Mouse (Mus musculus): Measurements from ENCODE around the gene Fam78a. TPM values are rescaled to one million over a fixed set of nuclear protein-coding genes. Genes with fewer than 3 reads are reported as not detected.

Gene Fam78a
- total and polyA plus RNA-seq, 2 experiments from 2014 or later, result 0.39 to 1.3 TPM

DNA sequence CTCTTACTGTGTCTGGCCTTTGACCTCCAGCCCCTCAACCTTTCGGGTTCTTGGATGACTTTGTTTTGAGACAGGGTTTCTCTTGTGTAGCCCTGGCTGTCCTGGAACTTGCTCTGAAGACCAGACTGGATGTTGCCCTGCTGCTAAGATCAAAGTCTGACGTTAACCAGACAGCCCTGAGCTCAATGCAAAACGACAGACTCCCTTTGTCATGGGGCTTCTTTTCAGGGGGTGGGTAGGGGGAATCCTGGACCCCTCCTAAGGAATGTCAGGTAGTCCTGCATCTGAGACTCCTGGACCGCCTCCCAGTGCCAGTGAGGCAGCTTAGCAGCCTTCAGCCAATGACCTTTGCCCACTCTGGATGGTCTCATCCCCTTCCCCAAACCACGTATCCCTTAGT is 25.9 kb downstream of the Fam78a start:
- Histone ChIP-seq H3K27ac (no peak overlapping the region), H3K4me1 (ENCODE audit: insufficient read depth, low read length) (no peaks in the 10 kb centered on the region), H3K9me3 (ENCODE audit: low read length) (no peaks in the 10 kb centered on the region), H3K9ac (replicated peaks; ENCODE audit: low read length) (no peak overlapping the region), H3K27me3 (ENCODE audit: insufficient read depth, low read length) (no peaks in the 10 kb centered on the region), H3K36me3 (ENCODE audit: insufficient read depth, low read length) (no peaks in the 10 kb centered on the region), H3K4me2 (ENCODE audit: low read depth, low read length) (no peak overlapping the region), H3K4me3 (ENCODE audit: low read length) (no peak overlapping the region)
- DNase-seq (ENCODE audit: low spot score) (no peak), ATAC-seq (no peak)
- WGBS, result 45% methylated on average over 5 of the region's 5 CpGs
- no peak for TF ChIP-seq CTCF (IDR thresholded peaks at IDR 0.05; ENCODE audit: low read depth)

- no peaks in the 10 kb centered on the region for H3K4me1 ChIP-seq (ENCODE audit: insufficient read depth, low read length)
- no peaks in the 10 kb centered on the region for H3K9me3 ChIP-seq (ENCODE audit: low read length)
- no peak for ATAC-seq
- H3K4me3 ChIP-seq (ENCODE audit: low read length), result no peak overlapping the region
- 70% methylated on average over 9 of the region's 9 CpGs for WGBS
- no peak for DNase-seq (ENCODE audit: low spot score)
- H3K36me3 ChIP-seq (ENCODE audit: insufficient read depth, low read length), result no peaks in the 10 kb centered on the region
- H3K27ac ChIP-seq, result no peak overlapping the region
- no peak overlapping the region for H3K4me2 ChIP-seq (ENCODE audit: low read depth, low read length)
- TF ChIP-seq CTCF (IDR thresholded peaks at IDR 0.05; ENCODE audit: low read depth), result no peak
- H3K9ac ChIP-seq (replicated peaks; ENCODE audit: low read length), result no peak overlapping the region
- H3K27me3 ChIP-seq (ENCODE audit: insufficient read depth, low read length), result no peaks in the 10 kb centered on the region
These were observed 26.4 kb downstream of the Fam78a start for GRCm38 (mm10) chr2:32058241-32058640.

DNA sequence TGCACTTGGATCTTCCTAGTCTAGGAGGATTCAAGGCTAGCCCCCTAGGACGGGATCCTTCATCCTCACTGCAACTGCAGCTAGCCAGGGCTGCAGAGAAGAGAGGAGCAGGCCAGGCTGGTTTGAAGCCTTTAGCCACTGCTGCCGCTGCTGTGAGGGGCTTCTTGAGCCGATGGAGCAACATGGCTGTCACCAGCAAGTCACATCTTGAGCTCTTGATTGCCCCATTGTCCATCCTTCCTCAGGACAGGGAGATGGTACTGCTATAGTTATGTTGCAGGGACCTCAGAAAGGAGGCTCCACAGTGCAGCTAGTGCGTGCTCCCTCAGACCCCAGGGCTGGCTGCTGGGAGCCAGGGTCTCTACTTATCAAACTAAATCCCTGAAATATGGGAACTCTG is 26.9 kb downstream of the Fam78a start:
- Histone ChIP-seq H3K27ac (no peak overlapping the region), H3K9ac (replicated peaks; ENCODE audit: low read length) (no peak overlapping the region), H3K4me2 (ENCODE audit: low read depth, low read length) (no peak overlapping the region), H3K27me3 (ENCODE audit: insufficient read depth, low read length) (no peaks in the 10 kb centered on the region), H3K4me3 (ENCODE audit: low read length) (no peak overlapping the region), H3K4me1 (ENCODE audit: insufficient read depth, low read length) (no peaks in the 10 kb centered on the region), H3K9me3 (ENCODE audit: low read length) (no peaks in the 10 kb centered on the region), H3K36me3 (ENCODE audit: insufficient read depth, low read length) (no peaks in the 10 kb centered on the region)
- DNase-seq (ENCODE audit: low spot score) (no peak), ATAC-seq (no peak)
- WGBS, result 74% methylated on average over 4 of the region's 4 CpGs
- TF ChIP-seq CTCF (IDR thresholded peaks at IDR 0.05; ENCODE audit: low read depth), result no peak

GRCm38 (mm10) chr2:32057360-32057759 is 27.3 kb downstream of the Fam78a start:
- Histone ChIP-seq H3K27me3 (ENCODE audit: insufficient read depth, low read length) (no peaks in the 10 kb centered on the region), H3K36me3 (ENCODE audit: insufficient read depth, low read length) (peaks cover 2% of the 10 kb centered on the region; the same call in 1 of the 2 replicates), H3K4me2 (ENCODE audit: low read depth, low read length) (no peak overlapping the region), H3K4me1 (ENCODE audit: insufficient read depth, low read length) (no peaks in the 10 kb centered on the region), H3K9me3 (ENCODE audit: low read length) (no peaks in the 10 kb centered on the region), H3K27ac (no peak overlapping the region), H3K9ac (replicated peaks; ENCODE audit: low read length) (no peak overlapping the region), H3K4me3 (ENCODE audit: low read length) (no peak overlapping the region)
- 95% methylated on average over 2 of the region's 2 CpGs for WGBS
- DNase-seq (ENCODE audit: low spot score) (no peak), ATAC-seq (no peak)
- TF ChIP-seq CTCF (IDR thresholded peaks at IDR 0.05; ENCODE audit: low read depth), result no peak

- Histone ChIP-seq H3K4me3 (ENCODE audit: low read length) (no peak overlapping the region), H3K9ac (replicated peaks; ENCODE audit: low read length) (no peak overlapping the region), H3K4me1 (ENCODE audit: insufficient read depth, low read length) (no peaks in the 10 kb centered on the region), H3K27me3 (ENCODE audit: insufficient read depth, low read length) (no peaks in the 10 kb centered on the region), H3K36me3 (ENCODE audit: insufficient read depth, low read length) (peaks cover 3% of the 10 kb centered on the region; the same call in 1 of the 2 replicates), H3K4me2 (ENCODE audit: low read depth, low read length) (no peak overlapping the region), H3K27ac (no peak overlapping the region), H3K9me3 (ENCODE audit: low read length) (no peaks in the 10 kb centered on the region)
- DNase-seq (ENCODE audit: low spot score), result no peak
- 73% methylated on average over 10 of the region's 10 CpGs for WGBS
- no peak for ATAC-seq
- no peak for TF ChIP-seq CTCF (IDR thresholded peaks at IDR 0.05; ENCODE audit: low read depth)
These were observed 28.1 kb downstream of the Fam78a start for GRCm38 (mm10) chr2:32056524-32056923.

- no peak overlapping the region for H3K4me3 ChIP-seq (ENCODE audit: low read length)
- H3K9ac ChIP-seq (replicated peaks; ENCODE audit: low read length), result no peak overlapping the region
- no peak overlapping the region for H3K4me2 ChIP-seq (ENCODE audit: low read depth, low read length)
- H3K9me3 ChIP-seq (ENCODE audit: low read length), result no peaks in the 10 kb centered on the region
- no peaks in the 10 kb centered on the region for H3K4me1 ChIP-seq (ENCODE audit: insufficient read depth, low read length)
- H3K27me3 ChIP-seq (ENCODE audit: insufficient read depth, low read length), result no peaks in the 10 kb centered on the region
- no peak for ATAC-seq
- no peak overlapping the region for H3K27ac ChIP-seq
- no peak for TF ChIP-seq CTCF (IDR thresholded peaks at IDR 0.05; ENCODE audit: low read depth)
- 49% methylated on average over 7 of the region's 7 CpGs for WGBS
- DNase-seq (ENCODE audit: low spot score), result no peak
- H3K36me3 ChIP-seq (ENCODE audit: insufficient read depth, low read length), result peaks cover 4% of the 10 kb centered on the region; the same call in 1 of the 2 replicates
These were observed 29.2 kb downstream of the Fam78a start for GRCm38 (mm10) chr2:32055357-32055965.

GRCm38 (mm10) chr2:32052418-32052817 is 32.2 kb downstream of the Fam78a start:
- TF ChIP-seq CTCF (IDR thresholded peaks at IDR 0.05; ENCODE audit: low read depth), result no peak

More at GRCm38 (mm10) chr2:32052418-32052817, 32.2 kb downstream of the Fam78a start:
- DNase-seq (ENCODE audit: low spot score), result no peak
- WGBS, result 90% methylated on average over 7 of the region's 7 CpGs
- Histone ChIP-seq H3K4me1 (ENCODE audit: insufficient read depth, low read length) (no peaks in the 10 kb centered on the region), H3K9me3 (ENCODE audit: low read length) (no peaks in the 10 kb centered on the region), H3K4me3 (ENCODE audit: low read length) (no peak overlapping the region), H3K27me3 (ENCODE audit: insufficient read depth, low read length) (no peaks in the 10 kb centered on the region), H3K36me3 (ENCODE audit: insufficient read depth, low read length) (peaks cover 8% of the 10 kb centered on the region; the same call in 1 of the 2 replicates), H3K27ac (no peak overlapping the region), H3K9ac (replicated peaks; ENCODE audit: low read length) (no peak overlapping the region), H3K4me2 (ENCODE audit: low read depth, low read length) (no peak overlapping the region)
- ATAC-seq, result no peak
